Mouse (Mus musculus): ENCODE data around the gene Pum1.

DNA sequence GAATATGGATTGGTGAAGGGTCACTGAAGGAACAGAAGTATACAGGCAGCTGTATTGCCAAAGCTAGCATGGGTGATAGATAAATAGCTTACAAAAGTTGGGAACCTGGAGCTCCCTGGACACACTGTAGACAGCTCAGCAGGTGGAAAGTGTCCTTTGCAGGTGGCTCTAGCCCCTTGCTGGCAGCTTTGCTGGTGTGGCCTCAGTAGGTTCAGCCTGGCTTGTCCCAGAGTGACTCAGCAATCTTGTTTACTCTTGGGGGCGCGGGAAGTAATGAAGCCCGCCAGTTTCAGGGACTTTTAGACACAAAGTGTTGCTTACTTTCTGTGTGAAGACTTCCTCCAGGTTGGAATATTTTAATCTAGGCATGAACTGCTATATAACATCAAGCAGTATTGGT, 31.9 kb downstream of the Pum1 start:
- TF ChIP-seq CTCF (IDR thresholded peaks at IDR 0.05; ENCODE audit: control insufficient read depth, insufficient read depth, low read length) (no peak), POLR2A (IDR thresholded peaks at IDR 0.05; ENCODE audit: borderline replicate concordance, control insufficient read depth, low read depth, low read length) (no peak)
